Mouse (Mus musculus) cerebellum, adult 11 months (tissue): ENCODE data around the gene Mns1.
"Not testable (repeated sequence)": the region's sequence is repeated elsewhere in the genome, so short reads cannot be mapped to it uniquely, and the experiment has no call there.

Experiments used
- DNase-seq: peaks from one replicate; pipeline ENCODE4 v3.0.0; 2022

Mns1 gene

GRCm38 (mm10) chr9:72434876-72435275, 2.9 kb upstream of the Mns1 start:
- no peak for DNase-seq

GRCm38 (mm10) chr9:72438749-72439148, 938 bp downstream of the Mns1 start:
- no peak for DNase-seq

- DNase-seq: no peak
Observed at GRCm38 (mm10) chr9:72440358-72440757, 2.5 kb downstream of the Mns1 start.

GRCm38 (mm10) chr9:72440948-72441926, 3.4 kb downstream of the Mns1 start:
- no peak for DNase-seq

- no peak for DNase-seq
Observed at GRCm38 (mm10) chr9:72441927-72442715, 4.3 kb downstream of the Mns1 start.

GRCm38 (mm10) chr9:72448026-72448425, 10.2 kb downstream of the Mns1 start:
- DNase-seq: peak; percentile 6

GRCm38 (mm10) chr9:72449367-72449766, 11.6 kb downstream of the Mns1 start:
- no peak for DNase-seq

GRCm38 (mm10) chr9:72449841-72450240, 12.0 kb downstream of the Mns1 start:
- DNase-seq: no peak

GRCm38 (mm10) chr9:72450363-72450762, 12.6 kb downstream of the Mns1 start:
- DNase-seq: no peak

- no peak for DNase-seq
Observed at GRCm38 (mm10) chr9:72451111-72451510, 13.3 kb downstream of the Mns1 start.

- not testable (repeated sequence) for DNase-seq
Observed at GRCm38 (mm10) chr9:72454281-72454680, 16.5 kb downstream of the Mns1 start.

- no peak for DNase-seq
Observed at GRCm38 (mm10) chr9:72456374-72456773, 18.6 kb downstream of the Mns1 start.

GRCm38 (mm10) chr9:72458233-72458632, 20.4 kb downstream of the Mns1 start:
- DNase-seq: peak; percentile 33

- DNase-seq: no peak
Observed at GRCm38 (mm10) chr9:72459703-72460102, 21.9 kb downstream of the Mns1 start.

- DNase-seq: no peak
Observed at GRCm38 (mm10) chr9:72460767-72461166, 23.0 kb downstream of the Mns1 start.

- no peak for DNase-seq
Observed at GRCm38 (mm10) chr9:72462427-72462826, 24.6 kb downstream of the Mns1 start.

- DNase-seq: no peak
Observed at GRCm38 (mm10) chr9:72464806-72465205, 27.0 kb downstream of the Mns1 start.

- no peak for DNase-seq
Observed at GRCm38 (mm10) chr9:72465754-72466181, 28.0 kb downstream of the Mns1 start.

- no peak for DNase-seq
Observed at GRCm38 (mm10) chr9:72467551-72468407, 30.0 kb downstream of the Mns1 start.

- no peak for DNase-seq
Observed at GRCm38 (mm10) chr9:72468616-72469015, 30.8 kb downstream of the Mns1 start.

- no peak for DNase-seq
Observed at GRCm38 (mm10) chr9:72469851-72470250, 32.0 kb downstream of the Mns1 start.

- no peak for DNase-seq
Observed at GRCm38 (mm10) chr9:72475511-72475910, 37.7 kb downstream of the Mns1 start.

GRCm38 (mm10) chr9:72477306-72477705, 39.5 kb downstream of the Mns1 start:
- DNase-seq: no peak
